Mouse (Mus musculus): ENCODE results near the gene Rbm3.

DNA sequence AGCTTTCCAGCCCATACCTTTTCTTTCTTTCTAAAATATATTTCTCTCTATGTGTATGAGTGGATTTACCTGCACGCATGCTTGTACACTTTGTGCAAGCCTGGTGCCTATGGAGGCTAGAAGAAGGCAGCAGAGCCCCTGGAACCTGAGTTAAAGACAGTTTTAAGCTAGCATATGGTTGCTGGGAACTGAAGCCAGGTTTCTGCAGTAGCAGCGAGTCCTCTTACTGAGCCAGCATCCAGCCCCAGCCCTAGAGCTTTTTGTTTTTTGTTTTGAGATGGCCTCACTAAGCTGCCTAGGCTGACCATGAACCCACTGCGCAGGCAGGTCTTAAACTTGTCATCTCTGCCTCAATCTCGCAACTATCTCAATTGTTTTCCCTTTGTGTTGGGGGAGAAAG is 18.8 kb upstream of the Rbm3 start:
- TF ChIP-seq CTCF (IDR thresholded peaks at IDR 0.05; ENCODE audit: low read depth, low read length): no peak
- no peak for TF ChIP-seq POLR2A (IDR thresholded peaks at IDR 0.05; ENCODE audit: extremely low read depth, insufficient read depth, low read length)

Data from liver, adult 2 months (tissue).